Mouse (Mus musculus): ENCODE results near the gene Gm21903. TPM values are rescaled to one million over a fixed set of nuclear protein-coding genes. Genes with fewer than 3 reads are reported as not detected.

Gene Gm21903
- not detected for polyA plus RNA-seq (2014; fragmentation: Illumina TruSeq; extraction: RNeasy Lipid Tissue Mini Kit (QIAGEN cat#74804); ENCODE audit: low read depth, low replicate concordance)

DNA sequence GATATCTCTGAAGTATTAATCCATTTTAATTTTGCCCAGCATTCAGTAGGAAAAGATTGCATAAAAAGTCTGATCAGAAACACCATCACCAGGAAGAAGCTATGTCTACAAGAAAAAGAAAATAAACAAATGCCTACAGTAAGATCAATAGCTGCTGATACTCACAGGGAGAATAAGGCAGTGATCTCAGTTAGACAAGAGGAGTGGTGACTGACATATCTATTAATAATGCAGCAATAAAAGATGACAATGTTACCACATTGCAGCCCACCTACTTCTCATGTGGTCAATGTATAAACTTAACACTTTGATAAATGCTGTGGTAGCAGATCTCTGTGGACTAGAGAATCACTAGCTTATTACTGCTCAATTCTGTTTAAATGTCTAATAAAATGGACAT, at the start of gene Gm21903:
Gene Gm21903, minus strand, starts transcription at position 101 of the 400 bp plus-strand sequence.

DNA sequence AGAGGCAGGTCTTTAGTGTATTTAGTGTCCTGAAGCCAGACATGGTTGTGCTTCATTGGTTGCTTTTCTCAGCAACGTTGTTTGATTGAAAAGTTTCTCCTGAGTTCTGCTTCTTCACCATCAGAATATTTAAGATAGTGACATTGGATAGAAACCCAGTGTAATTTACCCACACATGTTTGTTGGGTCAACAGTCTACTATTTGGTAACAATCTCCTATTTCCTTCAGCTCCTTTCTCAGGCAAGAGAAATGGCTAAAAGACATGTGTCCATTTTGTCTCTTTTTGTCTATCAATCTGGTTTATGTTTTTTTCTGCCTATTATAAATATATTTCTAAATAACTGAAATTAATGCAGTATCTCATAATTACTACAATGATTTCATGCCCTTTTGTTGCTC, 33.8 kb upstream of the Gm21903 start, which contains the start of gene Esp23:
Gene Esp23, minus strand, starts transcription at position 101 of the 400 bp plus-strand sequence.

DNA sequence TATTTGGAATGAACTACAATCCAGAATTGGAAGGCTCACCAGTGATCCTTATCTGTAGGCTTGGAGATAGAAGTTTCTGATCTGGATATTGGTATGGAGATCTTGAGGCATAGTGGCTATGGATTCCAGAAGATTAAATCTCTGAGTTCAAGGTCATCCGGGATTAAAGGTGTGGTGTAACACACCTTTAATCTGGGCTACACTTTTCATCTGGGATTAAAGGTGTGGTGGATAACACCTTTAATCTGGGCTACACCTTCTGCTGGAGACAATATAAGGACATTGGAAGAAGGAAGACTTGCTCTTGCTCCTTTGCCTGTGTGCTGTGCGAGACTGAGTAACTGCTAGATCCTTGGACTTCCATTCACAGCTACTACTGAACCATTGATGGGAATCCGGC, 6.7 kb downstream of the Gm21903 start, which contains the start of gene Esp24:
Gene Esp24, plus strand, starts transcription at position 301 of the 400 bp plus-strand sequence.

Other genes with a start within 250 kb of the Gm21903 start
- gene Esp24, start 6.6 kb downstream of the Gm21903 start, polyA plus RNA-seq (2014; fragmentation: Illumina TruSeq; extraction: RNeasy Lipid Tissue Mini Kit (QIAGEN cat#74804); ENCODE audit: low read depth, low replicate concordance): not detected
- not detected for gene Esp23, start 33.7 kb upstream of the Gm21903 start, polyA plus RNA-seq (2014; fragmentation: Illumina TruSeq; extraction: RNeasy Lipid Tissue Mini Kit (QIAGEN cat#74804); ENCODE audit: low read depth, low replicate concordance)
- gene Esp22, start 52.0 kb upstream of the Gm21903 start, polyA plus RNA-seq (2014; fragmentation: Illumina TruSeq; extraction: RNeasy Lipid Tissue Mini Kit (QIAGEN cat#74804); ENCODE audit: low read depth, low replicate concordance): not detected